ENCODE assay signal across 16 mouse cellular contexts in genomic region chr4:126872717-126873116, GRCm38 (mm10).
A peak's percentile ranks its signal among the peaks of the same experiment; 100 is the strongest.
DNase-seq lines count a peak whose midpoint lies in the region; ATAC-seq and TF ChIP-seq lines count a peak whose summit lies in the region.
"Had no signal": no experiment of that assay in that cellular context is flagged by ENCODE, and none has a peak within 500 bp of the region (broad histone marks: within the 10 kb centered on the region; RNA-seq: fewer than 3 reads in every experiment).

No protein-coding gene starts in this region.

- no peak for DNase-seq in lung, postnatal 14 days
- DNase-seq in lung, postnatal 0 days (ENCODE audit: low spot score): peak; percentile 61
- DNase-seq in thymus, postnatal 0 days (ENCODE audit: low spot score): no peak
- DNase-seq in heart, adult 18-20 months: no peak
- DNase-seq: adrenal gland, postnatal 10 days; cerebellum, adult 9-11 months; liver; thymus, postnatal 25 days had no signal

- no peaks in the 10 kb centered on the region for H3K9me3 ChIP-seq in kidney, embryonic 16.5 days (ENCODE audit: low read length)
- no peaks in the 10 kb centered on the region for H3K9me3 ChIP-seq in kidney, embryonic 15.5 days (replicated peaks)
- no peaks in the 10 kb centered on the region for H3K9me3 ChIP-seq in lung, embryonic 16.5 days (ENCODE audit: control insufficient read depth, low read length)
- no peaks in the 10 kb centered on the region for H3K9me3 ChIP-seq in lung, postnatal 0 days (ENCODE audit: low read length)
- H3K9me3 ChIP-seq: heart, embryonic 15.5 days; midbrain, embryonic 13.5 days; neural tube, embryonic 12.5 days had no signal

- 48% methylated on average over 7 of the region's 7 CpGs for WGBS in kidney, embryonic 16.5 days
- WGBS in kidney, embryonic 15.5 days: 51% methylated on average over 7 of the region's 7 CpGs
- WGBS in lung, embryonic 16.5 days: 52% methylated on average over 7 of the region's 7 CpGs
- WGBS in lung, postnatal 0 days: 51% methylated on average over 7 of the region's 7 CpGs

- no peak overlapping the region for H3K9ac ChIP-seq in kidney, embryonic 16.5 days (replicated peaks; ENCODE audit: low read length)
- H3K9ac ChIP-seq in kidney, embryonic 15.5 days: no peak overlapping the region
- H3K9ac ChIP-seq in lung, embryonic 16.5 days (ENCODE audit: low read length): no peak overlapping the region
- no peak overlapping the region for H3K9ac ChIP-seq in lung, postnatal 0 days (replicated peaks; ENCODE audit: low read depth)
- H3K9ac ChIP-seq: heart, embryonic 15.5 days; midbrain, embryonic 13.5 days; neural tube, embryonic 12.5 days had no signal

- TF ChIP-seq CTCF in lung, postnatal 0 days (IDR thresholded peaks at IDR 0.05): no peak

- no peak overlapping the region for H3K4me3 ChIP-seq in kidney, embryonic 16.5 days (ENCODE audit: low read length)
- no peak overlapping the region for H3K4me3 ChIP-seq in kidney, embryonic 15.5 days (replicated peaks)
- H3K4me3 ChIP-seq in lung, embryonic 16.5 days (ENCODE audit: low read length): no peak overlapping the region
- H3K4me3 ChIP-seq in lung, postnatal 0 days (ENCODE audit: low read depth, low read length): no peak overlapping the region
- H3K4me3 ChIP-seq: heart, embryonic 15.5 days; midbrain, embryonic 13.5 days; neural tube, embryonic 12.5 days had no signal

- H3K36me3 ChIP-seq in kidney, embryonic 16.5 days (ENCODE audit: insufficient read depth, low read length): peaks cover 25% of the 10 kb centered on the region
- H3K36me3 ChIP-seq in kidney, embryonic 15.5 days: peaks cover 64% of the 10 kb centered on the region
- peaks cover 7% of the 10 kb centered on the region; the same call in 1 of the 2 replicates for H3K36me3 ChIP-seq in lung, embryonic 16.5 days (ENCODE audit: control insufficient read depth, insufficient read depth, low read length)
- peaks cover 15% of the 10 kb centered on the region; the same call in 1 of the 2 replicates for H3K36me3 ChIP-seq in lung, postnatal 0 days (ENCODE audit: insufficient read depth, low read length)

- no peak overlapping the region for H3K27ac ChIP-seq in kidney, embryonic 16.5 days (ENCODE audit: low read length)
- H3K27ac ChIP-seq in kidney, embryonic 15.5 days: no peak overlapping the region
- H3K27ac ChIP-seq in lung, embryonic 16.5 days (ENCODE audit: low read length): no peak overlapping the region
- H3K27ac ChIP-seq in lung, postnatal 0 days (ENCODE audit: low read length): no peak overlapping the region
- H3K27ac ChIP-seq: heart, embryonic 15.5 days; midbrain, embryonic 13.5 days; neural tube, embryonic 12.5 days had no signal

- H3K27me3 ChIP-seq in kidney, embryonic 16.5 days (ENCODE audit: insufficient read depth, low read length): no peaks in the 10 kb centered on the region
- no peaks in the 10 kb centered on the region for H3K27me3 ChIP-seq in kidney, embryonic 15.5 days
- no peaks in the 10 kb centered on the region for H3K27me3 ChIP-seq in lung, embryonic 16.5 days (ENCODE audit: control insufficient read depth, insufficient read depth, low read depth, low read length)
- no peaks in the 10 kb centered on the region for H3K27me3 ChIP-seq in lung, postnatal 0 days (replicated peaks; ENCODE audit: insufficient read depth, low read length)
- H3K27me3 ChIP-seq: heart, embryonic 15.5 days; midbrain, embryonic 13.5 days; neural tube, embryonic 12.5 days had no signal

- TF ChIP-seq EP300 in lung, postnatal 0 days (IDR thresholded peaks at IDR 0.05): no peak

- H3K4me1 ChIP-seq in kidney, embryonic 16.5 days (ENCODE audit: insufficient read depth, low read length): no peaks in the 10 kb centered on the region
- no peaks in the 10 kb centered on the region for H3K4me1 ChIP-seq in kidney, embryonic 15.5 days
- no peaks in the 10 kb centered on the region for H3K4me1 ChIP-seq in lung, embryonic 16.5 days (replicated peaks; ENCODE audit: control insufficient read depth, insufficient read depth, low read length)
- no peaks in the 10 kb centered on the region for H3K4me1 ChIP-seq in lung, postnatal 0 days (ENCODE audit: insufficient read depth, low read depth, low read length)
- H3K4me1 ChIP-seq: heart, embryonic 15.5 days; midbrain, embryonic 13.5 days; neural tube, embryonic 12.5 days had no signal

- ATAC-seq in kidney, embryonic 16.5 days (ENCODE audit: low FRiP score, low TSS enrichment): peak; percentile 65; the same call in 1 of the 2 replicates
- ATAC-seq in kidney, embryonic 15.5 days (replicated peaks; ENCODE audit: low FRiP score): no peak
- ATAC-seq in lung, embryonic 16.5 days (ENCODE audit: low read depth): 0 out of 2 replicates have a peak, but pooled peaks have one; percentile 23
- peak; percentile 78 for ATAC-seq in lung, postnatal 0 days
- ATAC-seq: hindbrain, embryonic 16.5 days; intestine, embryonic 16.5 days; midbrain, embryonic 13.5 days had no signal

- no peak overlapping the region for H3K4me2 ChIP-seq in kidney, embryonic 16.5 days (replicated peaks; ENCODE audit: low read depth, low read length)
- no peak overlapping the region for H3K4me2 ChIP-seq in kidney, embryonic 15.5 days
- no peak overlapping the region for H3K4me2 ChIP-seq in lung, embryonic 16.5 days (ENCODE audit: low read depth, low read length)
- H3K4me2 ChIP-seq in lung, postnatal 0 days (replicated peaks; ENCODE audit: low read depth, low read length): no peak overlapping the region
- H3K4me2 ChIP-seq: heart, embryonic 15.5 days; midbrain, embryonic 13.5 days; neural tube, embryonic 12.5 days had no signal
